Mouse (Mus musculus) G1E-ER4 (cell line): ENCODE data around the gene Myo18b. TPM values are rescaled to one million over a fixed set of nuclear protein-coding genes. Genes with fewer than 3 reads are reported as not detected.

Experiments
- GATA1 ChIP-seq: IDR thresholded peaks from one replicate; pipeline ENCODE4 v1.8.0; 2012; ENCODE audit warnings: low read length, inconsistent platforms
- polyA plus RNA-seq: library from polyadenylated mRNA; stranded (reverse); fragments of >175 nt; gene quantifications from 2 replicates; pipeline ENCODE4 v1.2.3, GENCODE M21; 2012

Gene Myo18b
- not detected in 2 replicates for polyA plus RNA-seq

DNA sequence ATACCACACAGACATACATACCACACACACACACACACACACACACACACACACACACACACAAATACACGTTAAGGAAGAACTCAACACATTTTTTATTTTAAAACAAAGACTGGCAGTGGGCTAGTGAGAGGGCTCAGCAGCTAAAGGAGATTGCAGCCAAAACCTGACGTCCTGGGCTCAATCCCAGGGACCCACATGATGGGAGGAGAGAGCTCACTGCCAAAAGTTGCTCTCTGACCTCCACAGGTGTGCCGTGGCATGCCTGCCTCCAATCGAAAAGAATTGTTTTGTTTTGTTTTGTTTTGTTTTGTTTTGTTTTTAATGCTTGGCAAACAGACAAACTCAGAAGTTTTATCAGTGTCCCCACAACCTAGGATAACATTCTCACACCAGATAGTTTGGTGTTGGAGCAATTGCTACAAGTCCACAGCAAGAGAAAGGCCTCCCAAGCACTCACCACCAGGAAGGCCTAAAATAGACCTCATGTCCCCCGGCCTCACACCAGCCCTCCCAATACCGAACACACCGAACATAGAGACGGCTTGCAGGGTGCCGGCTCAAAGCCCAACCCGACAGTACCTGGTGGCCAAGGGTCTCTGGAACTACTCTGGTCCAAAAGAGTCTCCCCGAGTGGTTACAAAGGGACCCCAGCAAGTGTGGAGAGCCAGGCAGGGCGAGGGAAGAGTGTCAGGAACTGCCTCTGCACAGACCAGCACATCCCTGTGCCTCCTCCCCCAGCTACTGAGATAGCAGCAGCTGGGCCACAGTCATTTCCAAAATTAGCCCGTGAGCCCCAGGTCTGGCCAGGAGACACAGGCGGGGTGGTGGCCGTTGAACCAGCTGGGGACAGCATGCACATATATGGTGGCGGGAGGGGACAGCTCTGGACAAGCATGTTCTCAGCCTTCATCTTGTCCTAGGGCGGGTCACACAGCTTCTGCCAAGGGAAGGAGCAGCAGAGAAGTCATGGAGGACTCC is at the start of gene Myo18b:
TSS of gene Myo18b (minus strand) at position 689 of the 981 bp plus-strand sequence.
- no peak for TF ChIP-seq GATA1

- TF ChIP-seq GATA1, result no peak
Observed at GRCm38 (mm10) chr5:112945925-112946324, 49.8 kb upstream of the Myo18b start.

- TF ChIP-seq GATA1, result no peak
Observed at GRCm38 (mm10) chr5:112942244-112942643, 46.1 kb upstream of the Myo18b start.

DNA sequence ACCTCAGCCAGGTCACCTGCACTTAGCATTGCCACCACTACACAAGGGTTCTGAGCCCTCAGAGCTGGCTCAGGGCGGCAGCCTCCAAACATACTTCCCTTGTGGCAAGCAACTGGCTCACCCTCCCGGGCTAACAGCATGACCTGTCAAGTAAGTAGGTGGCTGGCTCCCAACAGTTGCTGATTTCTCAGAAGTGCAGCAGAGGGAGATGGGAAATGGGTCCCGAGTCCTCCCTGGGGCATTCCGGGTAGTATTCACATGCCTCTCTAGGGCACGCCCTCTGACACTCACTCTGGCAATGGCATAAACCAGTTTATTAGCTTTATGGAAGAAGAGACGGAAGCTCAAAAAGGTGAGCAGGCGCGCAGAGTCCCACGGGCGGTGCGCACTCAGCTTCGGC is 44.8 kb upstream of the Myo18b start:
- no peak for TF ChIP-seq GATA1

DNA sequence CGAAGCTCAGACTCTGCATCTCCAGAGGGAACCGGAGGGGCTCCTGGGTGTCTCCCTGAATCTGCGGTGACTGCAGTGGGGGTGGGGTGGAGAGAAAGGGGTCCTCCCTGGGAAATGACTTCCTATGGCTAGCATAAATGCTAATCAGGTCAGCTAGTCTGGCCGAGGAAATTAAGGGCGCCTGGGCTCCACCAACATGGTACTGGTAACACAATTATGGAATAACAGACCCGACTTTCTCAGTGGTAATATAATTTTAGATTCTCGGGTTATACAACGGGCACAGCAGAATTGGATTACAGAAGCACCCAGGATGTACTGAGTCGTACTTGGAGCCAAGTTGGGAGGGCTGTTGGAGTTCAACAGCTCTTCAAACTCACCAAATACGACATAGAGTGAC is 40.5 kb upstream of the Myo18b start:
- TF ChIP-seq GATA1, result no peak

GRCm38 (mm10) chr5:112935436-112935835 is 39.3 kb upstream of the Myo18b start:
- TF ChIP-seq GATA1, result no peak

DNA sequence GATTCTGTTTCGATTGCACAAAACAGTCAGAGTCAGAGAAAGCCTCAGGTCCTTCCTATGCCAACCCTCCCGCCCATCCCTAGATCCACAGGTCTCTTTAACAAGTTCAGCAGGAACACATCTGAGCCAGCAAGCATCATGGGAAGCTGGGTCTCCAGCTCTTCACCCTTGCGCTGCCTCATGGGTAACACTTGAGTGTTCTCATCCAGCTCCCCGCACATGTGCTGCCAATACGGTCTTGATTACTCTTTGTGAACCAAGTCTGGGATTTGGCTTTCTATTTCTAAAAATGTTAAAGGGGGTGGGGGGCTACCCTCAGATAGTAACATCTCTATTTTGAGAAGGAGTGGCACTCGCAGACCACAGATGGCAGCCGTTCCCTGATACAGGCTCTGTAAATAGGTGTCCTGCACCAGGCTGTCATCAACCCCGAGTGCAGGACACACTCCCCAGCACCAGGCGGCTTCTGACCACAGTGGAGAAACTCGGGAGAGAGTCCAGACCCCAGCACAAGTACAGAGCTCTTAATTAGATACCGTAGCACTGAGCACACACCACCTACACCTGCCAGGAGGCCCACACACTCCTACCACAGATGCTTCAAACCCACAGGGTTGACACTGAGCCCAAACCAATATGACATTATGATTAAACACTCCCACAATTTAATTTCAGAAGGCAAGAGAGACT is 36.9 kb upstream of the Myo18b start:
- no peak for TF ChIP-seq GATA1

DNA sequence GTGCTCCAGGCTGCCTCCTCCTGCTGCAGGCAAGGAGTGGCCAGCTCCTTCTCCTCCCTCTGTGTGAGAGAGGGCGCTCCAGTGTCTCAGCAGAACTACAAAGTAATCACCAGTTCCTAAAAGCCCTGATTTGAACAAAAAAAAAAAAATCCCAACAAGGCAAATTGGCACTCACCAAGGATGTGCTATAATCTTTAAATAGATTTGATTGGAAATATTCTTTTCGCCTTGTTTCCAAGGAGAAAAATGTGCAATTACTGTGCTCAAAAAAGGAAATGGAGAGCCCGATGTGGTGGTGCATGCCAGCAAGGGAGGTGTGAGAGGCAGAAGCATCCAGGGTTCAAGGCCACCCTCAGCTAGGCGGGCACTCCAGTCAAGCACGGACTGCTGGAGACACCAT is 35.7 kb upstream of the Myo18b start:
- TF ChIP-seq GATA1, result no peak

DNA sequence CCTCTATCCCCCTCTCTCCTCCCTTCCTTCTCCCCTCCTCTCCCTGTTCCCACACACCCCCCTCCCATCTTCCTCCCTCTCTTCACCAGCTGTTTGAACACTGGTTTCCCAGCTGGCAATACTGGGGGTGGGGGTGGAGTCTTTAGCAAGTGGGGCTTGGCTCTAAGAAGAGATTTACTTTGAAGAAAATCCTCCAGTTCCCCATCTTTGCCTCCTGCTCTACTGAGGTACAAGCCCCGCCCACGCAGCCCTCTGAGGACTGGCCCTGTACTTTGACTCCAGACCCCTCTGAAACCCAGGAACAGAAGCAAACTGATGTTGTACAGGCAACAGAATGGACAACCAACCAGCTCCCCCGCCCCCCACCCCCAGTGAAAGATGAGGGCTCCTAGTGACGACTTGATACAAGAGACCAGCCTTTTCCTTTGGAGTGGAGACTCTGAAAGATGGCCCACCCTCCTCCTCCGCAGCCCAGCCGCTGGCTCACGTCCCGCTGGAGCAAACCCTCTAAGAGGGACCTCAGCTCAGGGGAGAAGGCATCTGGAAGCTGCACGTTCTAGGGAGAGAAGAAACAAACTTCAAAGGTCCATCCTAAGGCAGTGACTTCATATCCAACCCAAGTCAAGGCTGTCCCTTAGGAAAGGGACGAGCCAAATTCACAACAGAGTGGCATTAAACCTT is 32.2 kb upstream of the Myo18b start:
- no peak for TF ChIP-seq GATA1

DNA sequence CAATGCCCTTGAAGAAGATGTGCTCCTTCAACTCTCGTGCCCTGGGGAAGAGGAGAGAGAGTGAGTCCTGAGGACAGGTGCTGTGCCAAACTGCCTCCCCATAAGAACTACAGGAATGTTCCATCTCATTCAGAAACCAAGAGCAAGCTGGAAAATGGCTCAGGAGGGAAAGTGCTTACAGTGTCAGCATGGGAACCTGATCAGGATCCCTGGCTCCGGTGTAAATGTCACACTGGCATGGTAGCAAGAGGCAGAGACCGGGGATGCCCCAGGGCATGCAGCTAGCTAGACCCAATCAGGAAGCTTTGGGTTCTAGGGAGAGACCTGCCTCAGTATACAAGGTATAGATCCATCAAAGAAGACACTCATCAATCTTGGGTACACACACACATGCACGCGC is 29.3 kb upstream of the Myo18b start:
- no peak for TF ChIP-seq GATA1

GRCm38 (mm10) chr5:112924806-112925205 is 28.6 kb upstream of the Myo18b start:
- no peak for TF ChIP-seq GATA1

DNA sequence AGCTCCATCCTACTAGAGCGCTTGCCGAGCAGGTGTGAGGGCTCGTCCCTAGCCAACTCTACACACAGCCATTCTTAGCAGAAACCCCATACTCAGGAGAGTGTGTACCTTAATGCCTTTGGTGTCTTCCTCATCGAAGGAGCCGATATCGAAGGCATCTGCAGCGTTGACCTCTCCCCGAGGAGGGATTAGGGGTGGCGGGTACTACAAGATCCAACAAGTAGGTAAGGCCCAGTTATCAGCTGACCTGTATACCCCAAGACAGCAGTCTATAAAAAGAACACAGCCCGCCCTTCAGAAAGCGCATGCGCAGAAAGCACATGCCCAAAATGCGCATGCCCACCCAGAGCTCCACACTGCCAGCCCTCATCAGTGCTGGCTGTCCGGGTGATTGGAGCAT is 27.7 kb upstream of the Myo18b start:
- TF ChIP-seq GATA1, result no peak

DNA sequence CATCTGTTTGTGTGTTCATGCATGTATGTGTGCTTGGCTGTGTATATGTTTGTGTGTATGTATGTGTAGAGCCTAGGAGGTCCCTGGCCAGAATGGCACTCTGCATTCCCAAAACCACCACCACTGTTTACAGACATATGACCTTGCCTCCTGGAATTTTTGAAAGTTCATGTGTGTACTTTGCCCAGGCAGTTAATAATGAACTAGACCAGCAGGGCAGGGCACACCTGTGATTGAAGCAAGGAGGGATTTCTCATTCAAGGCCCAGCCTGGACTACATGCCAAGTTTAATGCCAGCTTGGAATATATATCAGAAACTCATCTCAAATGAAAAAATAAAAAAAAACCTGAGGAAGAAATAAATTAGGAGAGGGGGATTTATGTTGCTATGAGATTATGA is 25.8 kb upstream of the Myo18b start:
- TF ChIP-seq GATA1, result no peak

GRCm38 (mm10) chr5:112910381-112910780 is 14.2 kb upstream of the Myo18b start:
- no peak for TF ChIP-seq GATA1

DNA sequence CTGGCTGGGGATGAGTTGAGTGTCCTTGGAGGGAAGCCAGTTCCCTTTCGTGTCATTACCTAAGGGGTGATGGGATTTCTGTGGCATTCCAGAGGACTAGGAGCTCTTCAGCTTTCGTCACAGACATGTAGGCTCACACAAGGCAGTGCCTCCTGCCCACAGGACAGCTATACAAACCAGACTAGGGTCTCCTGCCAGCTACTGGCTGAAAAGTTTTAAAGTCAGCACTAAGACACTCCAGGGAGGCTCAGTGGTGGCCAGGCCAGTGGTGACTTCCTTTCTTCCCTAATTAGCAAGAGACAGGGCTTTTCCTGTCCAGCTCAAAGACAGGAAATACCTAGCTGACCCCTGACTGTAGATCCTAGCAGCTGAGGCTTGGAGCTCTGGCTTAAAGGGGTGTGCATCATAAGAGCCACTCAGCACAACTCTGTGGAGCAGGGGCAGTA is 12.0 kb upstream of the Myo18b start:
- no peak for TF ChIP-seq GATA1

- TF ChIP-seq GATA1, result no peak
Observed at GRCm38 (mm10) chr5:112907504-112907903, 11.3 kb upstream of the Myo18b start.
